Mouse (Mus musculus) lung, embryonic 16.5 days (tissue): ENCODE measurements at regions not wholly inside any gene's neighbourhood (a gene's known extent, or its start where the extent isn't known, plus 50 kb on each side); places are given as distances from the start of the nearest gene placed in this dataset.
A peak's percentile ranks its signal among the peaks of the same experiment; 100 is the strongest.

Source experiments
- ATAC-seq: fragments of 200-750 bp; cut with Nextera tagmentation; 2 replicates; pipeline ENCODE4 v1.8.0; 2017; ENCODE audit warnings: low read depth, mild to moderate bottlenecking, moderate library complexity
- H3K27ac ChIP-seq: fragments of 300-500 bp; sonication (generic); 2 replicates; pipeline ENCODE4 v1.5.1; 2014; ENCODE audit warnings: mild to moderate bottlenecking, control low read depth, low read length
- H3K27me3 ChIP-seq: fragments of 300-500 bp; sonication (generic); 2 replicates; pipeline ENCODE4 v1.6.1; 2014; ENCODE audit warnings: low read depth, low read length, mixed read lengths; ENCODE audit not compliant: control insufficient read depth, insufficient read depth
- H3K36me3 ChIP-seq: fragments of 300-500 bp; sonication (generic); 2 replicates; pipeline ENCODE4 v1.6.1; 2014; ENCODE audit warnings: low read length; ENCODE audit not compliant: control insufficient read depth, insufficient read depth
- H3K4me1 ChIP-seq: fragments of 300-500 bp; sonication (generic); replicated peaks from 2 replicates; pipeline ENCODE4 v1.6.1; 2014; ENCODE audit warnings: low read length, mixed read lengths; ENCODE audit not compliant: control insufficient read depth, insufficient read depth
- H3K4me2 ChIP-seq: fragments of 300-500 bp; sonication (generic); 2 replicates; pipeline ENCODE4 v1.6.1; 2014; ENCODE audit warnings: low read depth, low read length, control low read depth
- H3K4me3 ChIP-seq: fragments of 300-500 bp; sonication (generic); 2 replicates; pipeline ENCODE4 v1.5.1; 2014; ENCODE audit warnings: mild to moderate bottlenecking, low read length, control low read depth
- H3K9ac ChIP-seq: fragments of 300-500 bp; sonication (generic); 2 replicates; pipeline ENCODE4 v1.6.1; 2014; ENCODE audit warnings: low read length, control low read depth
- H3K9me3 ChIP-seq: fragments of 300-500 bp; sonication (generic); 2 replicates; pipeline ENCODE4 v1.6.1; 2016; ENCODE audit warnings: low read length; ENCODE audit not compliant: control insufficient read depth
- WGBS: fragments of 180-500 bp; shearing (Covaris S2); extraction: QIAGEN DNeasy Blood & Tissue Kit; methylation state at CpG from one replicate; pipeline ENCODE4 v1.1.7; 2014; 5-methylcytosine and 5-hydroxymethylcytosine counted together

DNA sequence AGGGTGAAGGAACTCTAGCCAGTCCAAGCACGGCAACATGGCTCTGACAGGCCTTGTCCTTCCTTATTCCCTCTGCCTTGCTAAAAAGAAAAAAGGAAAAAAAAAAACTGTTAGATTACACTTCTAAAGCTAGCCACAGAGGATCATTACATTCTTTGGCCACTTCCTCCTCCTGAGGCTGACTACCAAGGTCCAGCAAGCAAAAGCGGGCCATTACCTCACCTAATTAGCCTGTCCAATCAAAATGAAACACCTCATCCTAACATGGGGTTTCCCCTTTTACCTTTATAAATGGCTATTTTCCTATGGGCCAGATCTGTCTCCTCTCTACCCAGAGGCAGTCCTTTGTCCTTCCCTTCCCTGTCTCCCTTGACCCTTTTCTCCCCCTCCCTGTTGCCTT lies 102.2 kb downstream of the Pih1h3b start:
- no peak overlapping the region for H3K4me2 ChIP-seq
- H3K4me1 ChIP-seq = no peaks in the 10 kb centered on the region
- no peaks in the 10 kb centered on the region for H3K9me3 ChIP-seq
- H3K9ac ChIP-seq = no peak overlapping the region
- peaks cover 3% of the 10 kb centered on the region for H3K27me3 ChIP-seq
- no peak overlapping the region for H3K4me3 ChIP-seq
- no peak overlapping the region for H3K27ac ChIP-seq
- H3K36me3 ChIP-seq = no peaks in the 10 kb centered on the region
- WGBS = 75% methylated on average over 2 of the region's 2 CpGs
- no peak for ATAC-seq

- 56% methylated on average over 3 of the region's 3 CpGs for WGBS
- peaks cover 3% of the 10 kb centered on the region for H3K27me3 ChIP-seq
Observed at GRCm38 (mm10) chrX:140165966-140166365, 103.3 kb downstream of the Pih1h3b start.

DNA sequence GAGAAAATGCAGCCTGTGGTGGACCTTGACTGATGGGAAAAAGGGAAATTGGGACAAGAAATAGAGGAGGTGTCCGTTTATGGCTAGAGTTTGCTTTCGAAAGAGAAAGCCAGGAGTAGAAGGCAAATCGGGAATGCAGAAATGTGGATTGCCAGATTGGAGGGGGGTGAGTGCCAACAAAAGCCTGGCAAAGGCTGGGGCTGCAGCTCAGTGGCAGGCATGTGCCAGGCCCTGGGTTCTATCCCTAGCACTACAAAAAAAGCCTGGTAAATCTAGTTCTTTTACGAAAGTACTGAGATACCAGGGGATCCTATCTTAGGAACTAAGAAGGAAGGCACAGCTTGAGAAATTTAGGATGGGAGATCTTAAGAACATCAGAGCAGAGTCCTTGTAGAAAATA lies 117.2 kb downstream of the Pih1h3b start:
- no peaks in the 10 kb centered on the region for H3K36me3 ChIP-seq
- peaks cover 2% of the 10 kb centered on the region; the same call in 1 of the 2 replicates for H3K27me3 ChIP-seq
- no peak for ATAC-seq
- no peaks in the 10 kb centered on the region for H3K4me1 ChIP-seq
- H3K4me2 ChIP-seq = no peak overlapping the region
- H3K9me3 ChIP-seq = no peaks in the 10 kb centered on the region
- H3K9ac ChIP-seq = no peak overlapping the region
- H3K4me3 ChIP-seq = no peak overlapping the region
- no peak overlapping the region for H3K27ac ChIP-seq
- 78% methylated on average over 4 of the region's 4 CpGs for WGBS

More at GRCm38 (mm10) chrX:140165966-140166365, 103.3 kb downstream of the Pih1h3b start:
- Histone ChIP-seq H3K9ac (no peak overlapping the region), H3K36me3 (no peaks in the 10 kb centered on the region), H3K27ac (no peak overlapping the region), H3K4me1 (no peaks in the 10 kb centered on the region), H3K9me3 (no peaks in the 10 kb centered on the region), H3K4me3 (no peak overlapping the region), H3K4me2 (no peak overlapping the region)
- ATAC-seq = peak; percentile 67

GRCm38 (mm10) chrX:140183003-140183402 lies 120.3 kb downstream of the Pih1h3b start:
- no peak overlapping the region for H3K9ac ChIP-seq
- H3K4me1 ChIP-seq = no peaks in the 10 kb centered on the region
- no peak overlapping the region for H3K4me2 ChIP-seq
- H3K27me3 ChIP-seq = no peaks in the 10 kb centered on the region; the same call in 1 of the 2 replicates
- ATAC-seq = no peak
- no peak overlapping the region for H3K27ac ChIP-seq
- WGBS = 90% methylated on average over 3 of the region's 3 CpGs
- H3K9me3 ChIP-seq = no peaks in the 10 kb centered on the region
- no peaks in the 10 kb centered on the region for H3K36me3 ChIP-seq
- H3K4me3 ChIP-seq = no peak overlapping the region

DNA sequence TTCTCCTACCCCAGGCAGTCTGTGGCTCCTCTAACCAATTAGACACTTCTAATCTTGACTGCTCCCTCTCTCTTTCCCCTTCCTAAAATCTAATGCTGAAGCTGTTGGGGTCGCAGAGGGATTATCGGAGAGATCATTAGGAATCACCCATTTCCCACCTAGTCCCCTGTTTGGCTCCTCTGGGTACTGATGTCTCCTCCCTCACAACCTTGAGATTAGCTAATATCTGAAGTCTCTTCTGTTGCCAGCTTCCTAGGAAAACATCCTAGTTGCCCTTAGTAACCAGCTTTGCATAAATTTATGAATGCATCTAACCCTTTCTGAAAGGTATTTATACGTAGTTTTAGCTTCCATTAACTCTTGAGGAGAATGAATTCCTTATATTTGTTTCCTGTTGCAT lies 138.4 kb upstream of the Frmpd3 start:
- Histone ChIP-seq H3K4me3 (no peak overlapping the region), H3K27ac (no peak overlapping the region), H3K27me3 (peaks cover 2% of the 10 kb centered on the region), H3K4me1 (no peaks in the 10 kb centered on the region), H3K9ac (no peak overlapping the region), H3K4me2 (no peak overlapping the region), H3K9me3 (no peaks in the 10 kb centered on the region), H3K36me3 (no peaks in the 10 kb centered on the region)
- 71% methylated on average over 3 of the region's 3 CpGs for WGBS
- no peak for ATAC-seq

DNA sequence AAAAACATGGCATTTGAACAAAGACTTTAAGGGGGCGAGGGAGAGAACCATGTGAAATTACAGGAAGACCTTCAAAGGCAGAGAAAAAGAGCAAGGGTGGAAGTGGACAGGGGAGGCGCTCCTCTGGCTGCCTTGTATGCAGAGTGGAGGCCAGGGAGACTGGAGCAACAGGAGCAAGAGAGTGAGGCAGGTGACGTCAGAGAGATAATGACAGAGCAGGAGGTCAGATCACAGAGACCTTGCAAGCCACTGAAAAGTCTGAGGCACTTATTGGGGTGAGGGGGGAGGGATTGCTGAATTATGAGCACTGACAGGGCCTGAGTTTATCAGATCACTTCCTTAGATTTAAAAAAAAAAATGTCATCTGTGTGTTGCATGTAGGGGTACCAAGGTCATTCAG lies 133.3 kb upstream of the Frmpd3 start:
- Histone ChIP-seq H3K4me1 (no peaks in the 10 kb centered on the region), H3K4me3 (no peak overlapping the region), H3K4me2 (no peak overlapping the region), H3K9ac (no peak overlapping the region), H3K9me3 (no peaks in the 10 kb centered on the region), H3K36me3 (no peaks in the 10 kb centered on the region), H3K27me3 (peaks cover 7% of the 10 kb centered on the region), H3K27ac (no peak overlapping the region)
- 44% methylated on average over 3 of the region's 3 CpGs for WGBS
- no peak for ATAC-seq

- Histone ChIP-seq H3K4me1 (no peaks in the 10 kb centered on the region), H3K27ac (no peak overlapping the region), H3K9ac (no peak overlapping the region), H3K36me3 (no peaks in the 10 kb centered on the region), H3K27me3 (peaks cover 5% of the 10 kb centered on the region), H3K4me3 (no peak overlapping the region), H3K4me2 (no peak overlapping the region), H3K9me3 (no peaks in the 10 kb centered on the region)
- 38% methylated on average over 3 of the region's 3 CpGs for WGBS
- no peak for ATAC-seq
Observed at GRCm38 (mm10) chrX:140212644-140213361, 129.3 kb upstream of the Frmpd3 start.

DNA sequence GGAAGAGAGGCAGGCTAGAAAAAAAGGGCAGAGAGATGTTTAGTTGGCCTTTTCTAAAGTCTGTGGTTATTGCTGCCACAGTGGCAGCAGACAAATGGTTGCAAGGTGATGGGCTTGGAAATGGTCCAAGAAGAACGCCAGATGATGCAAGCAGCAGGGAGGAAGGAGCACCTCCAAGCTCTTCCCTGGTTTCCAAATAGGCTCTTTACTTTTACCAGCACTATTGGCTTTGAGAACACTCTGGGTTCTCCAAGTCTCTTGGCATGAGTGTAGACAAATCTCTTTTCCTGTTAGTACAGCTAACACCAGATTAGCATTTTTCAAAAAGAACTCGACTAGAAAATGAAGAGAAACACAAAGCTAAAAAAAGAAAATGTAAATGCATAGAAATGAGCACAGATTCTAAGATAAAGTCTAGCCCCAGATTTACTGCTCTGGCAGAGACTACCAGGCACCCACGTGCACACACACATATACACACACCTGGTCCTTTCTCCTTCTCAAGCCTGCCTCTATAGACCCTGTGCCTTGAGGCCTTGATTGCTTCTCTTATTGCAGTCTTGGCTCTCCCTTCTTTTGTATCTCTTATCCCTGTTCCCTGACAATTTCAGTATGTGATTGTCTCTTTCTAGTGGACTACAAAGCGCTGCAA lies 127.7 kb upstream of the Frmpd3 start:
- WGBS = 51% methylated on average over 4 of the region's 4 CpGs
- no peak overlapping the region for H3K9ac ChIP-seq
- no peak overlapping the region for H3K27ac ChIP-seq
- H3K4me2 ChIP-seq = no peak overlapping the region
- H3K27me3 ChIP-seq = peaks cover 3% of the 10 kb centered on the region; the same call in 1 of the 2 replicates
- H3K4me1 ChIP-seq = no peaks in the 10 kb centered on the region
- no peak for ATAC-seq
- H3K9me3 ChIP-seq = no peaks in the 10 kb centered on the region
- H3K4me3 ChIP-seq = no peak overlapping the region
- no peaks in the 10 kb centered on the region for H3K36me3 ChIP-seq

GRCm38 (mm10) chrX:140255790-140256189 lies 86.3 kb upstream of the Frmpd3 start:
- ATAC-seq = no peak
- WGBS = 64% methylated on average over 4 of the region's 4 CpGs

More at GRCm38 (mm10) chrX:140255790-140256189, 86.3 kb upstream of the Frmpd3 start:
- H3K9ac ChIP-seq = no peak overlapping the region
- H3K27me3 ChIP-seq = no peaks in the 10 kb centered on the region
- H3K9me3 ChIP-seq = no peaks in the 10 kb centered on the region
- H3K27ac ChIP-seq = no peak overlapping the region
- no peak overlapping the region for H3K4me2 ChIP-seq
- H3K36me3 ChIP-seq = no peaks in the 10 kb centered on the region
- no peaks in the 10 kb centered on the region for H3K4me1 ChIP-seq
- no peak overlapping the region for H3K4me3 ChIP-seq
